ENCODE assay signal across 12 mouse cellular contexts in genomic region chr4:8200081-8200480, GRCm38 (mm10). TPM values are rescaled to one million over a fixed set of nuclear protein-coding genes. Genes with fewer than 3 reads are reported as not detected.
A peak's percentile ranks its signal among the peaks of the same experiment; 100 is the strongest.
DNase-seq lines count a peak whose midpoint lies in the region; ATAC-seq and TF ChIP-seq lines count a peak whose summit lies in the region.
"Had no signal": no experiment of that assay in that cellular context is flagged by ENCODE, and none has a peak within 500 bp of the region (broad histone marks: within the 10 kb centered on the region; RNA-seq: fewer than 3 reads in every experiment).

No protein-coding gene starts in this region.

- no peak overlapping the region for H3K27ac ChIP-seq in intestine, embryonic 15.5 days
- H3K27ac ChIP-seq in liver, postnatal 0 days (ENCODE audit: low read depth): no peak overlapping the region
- H3K27ac ChIP-seq in forebrain, embryonic 15.5 days (replicated peaks): no peak overlapping the region
- H3K27ac ChIP-seq: embryonic facial prominence, embryonic 12.5 days; midbrain, embryonic 13.5 days had no signal

- no peak overlapping the region for H3K9ac ChIP-seq in intestine, embryonic 15.5 days
- no peak overlapping the region for H3K9ac ChIP-seq in liver, postnatal 0 days (replicated peaks)
- H3K9ac ChIP-seq in forebrain, embryonic 15.5 days (replicated peaks): no peak overlapping the region
- H3K9ac ChIP-seq: embryonic facial prominence, embryonic 12.5 days; midbrain, embryonic 13.5 days had no signal

- no peak for TF ChIP-seq EP300 in liver, postnatal 0 days (IDR thresholded peaks at IDR 0.05; ENCODE audit: low read depth)

- H3ac ChIP-seq in C2C12 (ENCODE audit: control insufficient read depth, insufficient read length, low read depth): no peak overlapping the region

- H3K4me1 ChIP-seq in intestine, embryonic 15.5 days (replicated peaks): 0 out of 2 replicates have a peak, but pooled peaks cover 10% of the 10 kb centered on the region
- H3K4me1 ChIP-seq in liver, postnatal 0 days (ENCODE audit: insufficient read depth): peaks cover 7% of the 10 kb centered on the region; the same call in 1 of the 2 replicates
- no peaks in the 10 kb centered on the region for H3K4me1 ChIP-seq in forebrain, embryonic 15.5 days
- H3K4me1 ChIP-seq: embryonic facial prominence, embryonic 12.5 days; midbrain, embryonic 13.5 days had no signal

- no peak overlapping the region for H3K4me3 ChIP-seq in C2C12 (ENCODE audit: insufficient read depth, poor library complexity, severe bottlenecking)
- H3K4me3 ChIP-seq in intestine, embryonic 15.5 days (replicated peaks): no peak overlapping the region
- H3K4me3 ChIP-seq in liver, postnatal 0 days (ENCODE audit: low read depth, low read length): no peak overlapping the region
- no peak overlapping the region for H3K4me3 ChIP-seq in forebrain, embryonic 15.5 days
- H3K4me3 ChIP-seq: embryonic facial prominence, embryonic 12.5 days; midbrain, embryonic 13.5 days had no signal

- no peak overlapping the region for H3K4me2 ChIP-seq in intestine, embryonic 15.5 days (replicated peaks)
- no peak overlapping the region for H3K4me2 ChIP-seq in liver, postnatal 0 days (ENCODE audit: low read depth, low read length)
- no peak overlapping the region for H3K4me2 ChIP-seq in forebrain, embryonic 15.5 days (replicated peaks)
- H3K4me2 ChIP-seq: embryonic facial prominence, embryonic 12.5 days; midbrain, embryonic 13.5 days had no signal

- TF ChIP-seq CTCF in C2C12 (IDR thresholded peaks at IDR 0.05; ENCODE audit: control insufficient read depth, insufficient read depth, insufficient read length): no peak
- TF ChIP-seq CTCF in liver, postnatal 0 days (IDR thresholded peaks at IDR 0.05; ENCODE audit: low read depth): no peak

- WGBS in intestine, embryonic 15.5 days: 53% methylated on average over 5 of the region's 5 CpGs
- WGBS in liver, postnatal 0 days (ENCODE audit: insufficient replicate concordance): 45% methylated on average over 5 of the region's 5 CpGs
- WGBS in forebrain, embryonic 15.5 days: 78% methylated on average over 5 of the region's 5 CpGs

- H3K27me3 ChIP-seq in C2C12 (ENCODE audit: control insufficient read depth, insufficient read depth, insufficient read length): no peaks in the 10 kb centered on the region
- no peaks in the 10 kb centered on the region for H3K27me3 ChIP-seq in intestine, embryonic 15.5 days (replicated peaks)
- H3K27me3 ChIP-seq in liver, postnatal 0 days (ENCODE audit: insufficient read depth, low read length): no peaks in the 10 kb centered on the region
- no peaks in the 10 kb centered on the region for H3K27me3 ChIP-seq in forebrain, embryonic 15.5 days
- H3K27me3 ChIP-seq: embryonic facial prominence, embryonic 12.5 days; midbrain, embryonic 13.5 days had no signal

- H3K79me3 ChIP-seq in C2C12 (ENCODE audit: low read depth): peaks cover 12% of the 10 kb centered on the region

- H3K36me3 ChIP-seq in C2C12 (ENCODE audit: control insufficient read depth, insufficient read depth): peaks cover 25% of the 10 kb centered on the region
- 0 out of 2 replicates have a peak, but pooled peaks cover 2% of the 10 kb centered on the region for H3K36me3 ChIP-seq in intestine, embryonic 15.5 days
- no peaks in the 10 kb centered on the region for H3K36me3 ChIP-seq in liver, postnatal 0 days (replicated peaks; ENCODE audit: insufficient read depth, low read length)
- no peaks in the 10 kb centered on the region for H3K36me3 ChIP-seq in forebrain, embryonic 15.5 days
- H3K36me3 ChIP-seq: embryonic facial prominence, embryonic 12.5 days; midbrain, embryonic 13.5 days had no signal

- DNase-seq in adrenal gland, postnatal 36 days: peak; percentile 70 to 74
- no peak for DNase-seq in liver, postnatal 0 days
- DNase-seq in ovary, adult 18-20 months (ENCODE audit: low spot score): no peak
- no peak for DNase-seq in urinary bladder, postnatal 4 days (ENCODE audit: low spot score in 2 of 2)
- no peak for DNase-seq in cerebellum, adult 9-11 months
- DNase-seq: right cerebral cortex, postnatal 4 days had no signal

- peaks cover 45% of the 10 kb centered on the region for H3K79me2 ChIP-seq in C2C12 (ENCODE audit: control insufficient read depth, insufficient read depth)

- ATAC-seq in intestine, embryonic 15.5 days: peak; percentile 73
- ATAC-seq in liver, postnatal 0 days: peak; percentile 62
- no peak for ATAC-seq in forebrain, embryonic 15.5 days (replicated peaks)
- ATAC-seq: hindbrain, embryonic 16.5 days; midbrain, embryonic 13.5 days had no signal

- no peaks in the 10 kb centered on the region for H3K9me3 ChIP-seq in intestine, embryonic 15.5 days
- no peaks in the 10 kb centered on the region for H3K9me3 ChIP-seq in liver, postnatal 0 days (ENCODE audit: low read length)
- no peaks in the 10 kb centered on the region for H3K9me3 ChIP-seq in forebrain, embryonic 15.5 days
- H3K9me3 ChIP-seq: embryonic facial prominence, embryonic 12.5 days; midbrain, embryonic 13.5 days had no signal

TF ChIP-seq in C2C12, 6 proteins besides CTCF, POLR2A, EP300 and RAD21:
- TF ChIP-seq MYOG (IDR thresholded peaks at IDR 0.05; ENCODE audit: control insufficient read depth, extremely low read depth, insufficient read length) (no peak), FOSL1 (IDR thresholded peaks at IDR 0.05; ENCODE audit: insufficient read depth, low read length, poor library complexity, severe bottlenecking) (peak; percentile 81), MAX (IDR thresholded peaks at IDR 0.05) (peak; percentile 48)

RNA-seq across cellular contexts. Expression of gene Car8, which starts 38.8 kb away (rescaled TPM):
- 36.3 TPM for polyA plus RNA-seq in C2C12 (2012; fragmentation: generic; extraction: Trizol)
- 10 to 100 TPM in 1 of 2 experiments, 1 to 10 TPM in 1; 2.0 to 44.5 TPM for total RNA-seq in adrenal gland, postnatal 36 days (2021)
- 40.8 and 44.2 TPM in 2 replicates for polyA plus RNA-seq in intestine, embryonic 15.5 days (2015; fragmentation: Nextera tagmentation; extraction: Ambion mirVana)
- 8.6 and 10.3 TPM in 2 replicates for polyA plus RNA-seq in liver, postnatal 0 days (2015; fragmentation: Nextera tagmentation; extraction: Ambion mirVana)
- 2.9 and 3.9 TPM in 2 replicates for polyA plus RNA-seq in forebrain, embryonic 15.5 days (2015; fragmentation: Nextera tagmentation; extraction: Ambion mirVana)

Comparison
In these comparisons a context has a peak if more than half of its experiments do, and no peak if none do; other contexts are left out.
1. DNase-seq: peak in adrenal gland, postnatal 36 days (2 of 2); none in liver, postnatal 0 days (single experiment), ovary, adult 18-20 months (single experiment), urinary bladder, postnatal 4 days (0 of 2) and cerebellum, adult 9-11 months (single experiment).